Mouse (Mus musculus): ENCODE data around the gene Mettl27.

- TF ChIP-seq CTCF (conservative IDR thresholded peaks at IDR 0.05; ENCODE audit: low read length) (no peak), NANOG (IDR thresholded peaks at IDR 0.05; ENCODE audit: borderline replicate concordance, low read length) (no peak)
Measured at GRCm38 (mm10) chr5:134895291-134895690, 36.9 kb upstream of the Mettl27 start.
